Mouse (Mus musculus) telencephalon, adult 2 months (tissue): ENCODE data around the gene Gm9837.
"Not testable (repeated sequence)": the region's sequence is repeated elsewhere in the genome, so short reads cannot be mapped to it uniquely, and the experiment has no call there.

Experiments
- DNase-seq: peaks from one replicate; pipeline ENCODE4 v3.0.0-alpha.2; 2011; ENCODE audit warnings: low read depth, low spot score

Gene Gm9837

GRCm38 (mm10) chr11:53456474-53457371, 13.6 kb downstream of the Gm9837 start, which contains the start of the genes Gm10447 and Shroom1:
TSS of gene Gm10447 (minus strand) at chr11:53457110.
TSS of gene Shroom1 (plus strand) at chr11:53457205.
- DNase-seq = no peak

- DNase-seq = no peak
Observed at GRCm38 (mm10) chr11:53453031-53453430, 17.2 kb downstream of the Gm9837 start.

GRCm38 (mm10) chr11:53452396-53452795, 17.9 kb downstream of the Gm9837 start:
- no peak for DNase-seq

GRCm38 (mm10) chr11:53451361-53451760, 18.9 kb downstream of the Gm9837 start:
- no peak for DNase-seq

- DNase-seq = no peak
Observed at GRCm38 (mm10) chr11:53450070-53450705, 20.1 kb downstream of the Gm9837 start.

GRCm38 (mm10) chr11:53448529-53448928, 21.8 kb downstream of the Gm9837 start:
- DNase-seq = no peak

- no peak for DNase-seq
Observed at GRCm38 (mm10) chr11:53447996-53448395, 22.3 kb downstream of the Gm9837 start.

GRCm38 (mm10) chr11:53446183-53446582, 24.1 kb downstream of the Gm9837 start:
- no peak for DNase-seq

- DNase-seq = no peak
Observed at GRCm38 (mm10) chr11:53445562-53445961, 24.7 kb downstream of the Gm9837 start.

GRCm38 (mm10) chr11:53443861-53444260, 26.4 kb downstream of the Gm9837 start:
- DNase-seq = no peak

GRCm38 (mm10) chr11:53441921-53442320, 28.4 kb downstream of the Gm9837 start:
- no peak for DNase-seq

GRCm38 (mm10) chr11:53436338-53436737, 33.9 kb downstream of the Gm9837 start:
- DNase-seq = no peak

GRCm38 (mm10) chr11:53435504-53435903, 34.8 kb downstream of the Gm9837 start:
- no peak for DNase-seq

GRCm38 (mm10) chr11:53433057-53433456, 37.2 kb downstream of the Gm9837 start:
- DNase-seq = no peak

GRCm38 (mm10) chr11:53431347-53432056, 38.8 kb downstream of the Gm9837 start:
- no peak for DNase-seq

- DNase-seq = peak; percentile 100
Observed at GRCm38 (mm10) chr11:53430670-53431346, 39.5 kb downstream of the Gm9837 start, which contains the start of the genes Uqcrq and Gdf9. TSS of gene Uqcrq (minus strand) at chr11:53430831. TSS of gene Gdf9 (plus strand) at chr11:53431023.

- peak; percentile 10 for DNase-seq
Observed at GRCm38 (mm10) chr11:53430300-53430669, 40.0 kb downstream of the Gm9837 start.

- no peak for DNase-seq
Observed at GRCm38 (mm10) chr11:53429182-53429581, 41.1 kb downstream of the Gm9837 start.

- DNase-seq = no peak
Observed at GRCm38 (mm10) chr11:53428716-53429057, 41.6 kb downstream of the Gm9837 start.

- DNase-seq = no peak
Observed at GRCm38 (mm10) chr11:53427993-53428715, 42.1 kb downstream of the Gm9837 start.

- DNase-seq = not testable (repeated sequence)
Observed at GRCm38 (mm10) chr11:53426914-53427313, 43.4 kb downstream of the Gm9837 start.
